Mouse (Mus musculus): ENCODE data around the gene Lamc2. TPM values are rescaled to one million over a fixed set of nuclear protein-coding genes. Genes with fewer than 3 reads are reported as not detected.

The Lamc2 gene
- polyA plus RNA-seq, 1 experiment from 2014 or later = 3.3 TPM

DNA sequence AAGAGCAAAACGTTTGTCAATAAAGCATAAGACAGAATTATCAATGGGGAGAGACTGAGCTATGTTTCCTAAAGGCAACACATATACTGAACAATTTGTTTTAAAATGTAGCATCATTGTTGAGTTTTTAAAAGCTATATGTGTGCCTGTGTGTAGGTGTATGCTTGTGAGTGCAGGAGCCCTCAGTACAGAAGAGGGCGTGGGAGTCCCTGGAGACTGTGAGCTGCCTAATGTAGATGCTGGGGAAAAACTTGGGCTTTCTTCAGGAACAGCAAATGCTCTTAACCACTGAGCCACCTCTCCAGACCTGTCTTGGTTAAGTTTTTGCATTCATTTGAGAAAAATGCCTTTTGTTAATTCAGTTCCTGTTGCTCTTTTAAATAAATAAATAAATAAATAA lies 24.0 kb upstream of the Lamc2 start:
- H3K36me3 ChIP-seq (ENCODE audit: control insufficient read depth, insufficient read depth) = no peaks in the 10 kb centered on the region
- no peak overlapping the region for H3K4me3 ChIP-seq (ENCODE audit: low read depth, low read length)
- no peak overlapping the region for H3K9ac ChIP-seq (ENCODE audit: low read depth, low read length)
- no peak for ATAC-seq
- no peaks in the 10 kb centered on the region for H3K4me1 ChIP-seq (replicated peaks; ENCODE audit: control insufficient read depth, insufficient read depth, low read length)
- TF ChIP-seq CTCF (IDR thresholded peaks at IDR 0.05; ENCODE audit: low read depth) = no peak
- H3K27me3 ChIP-seq (replicated peaks; ENCODE audit: control insufficient read depth, insufficient read depth, low read length) = no peaks in the 10 kb centered on the region
- no peaks in the 10 kb centered on the region for H3K9me3 ChIP-seq (ENCODE audit: control insufficient read depth)
- 89% methylated on average over 2 of the region's 2 CpGs for WGBS
- H3K27ac ChIP-seq (ENCODE audit: low read depth, low read length) = no peak overlapping the region
- no peak overlapping the region for H3K4me2 ChIP-seq (replicated peaks; ENCODE audit: low read depth)

DNA sequence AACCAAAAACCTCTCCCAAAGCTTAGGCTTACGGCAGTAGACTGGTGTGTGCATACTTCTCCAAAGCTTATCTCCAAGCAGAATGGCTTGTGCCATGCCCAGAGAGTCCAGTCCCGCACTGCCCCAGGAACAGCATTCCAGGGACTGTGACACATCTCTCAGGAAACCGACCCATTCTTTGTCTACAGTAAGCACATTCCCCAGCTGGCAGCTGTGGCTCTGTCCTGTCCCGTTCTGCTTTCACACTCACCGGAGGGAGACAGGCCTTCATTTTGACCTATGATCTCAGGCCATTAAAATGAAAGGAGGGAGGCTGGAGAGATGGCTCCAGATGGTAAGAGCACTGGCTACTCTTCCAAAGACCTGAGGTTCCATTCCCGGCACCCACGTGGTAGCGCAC lies 15.9 kb upstream of the Lamc2 start:
- 54% methylated on average over 8 of the region's 8 CpGs for whole genome bisulfite sequencing
- no peaks in the 10 kb centered on the region for H3K36me3 ChIP-seq (ENCODE audit: control insufficient read depth, insufficient read depth)
- no peaks in the 10 kb centered on the region for H3K27me3 ChIP-seq (replicated peaks; ENCODE audit: control insufficient read depth, insufficient read depth, low read length)
- no peak for TF ChIP-seq CTCF (IDR thresholded peaks at IDR 0.05; ENCODE audit: low read depth)
- no peaks in the 10 kb centered on the region for H3K9me3 ChIP-seq (ENCODE audit: control insufficient read depth)
- H3K9ac ChIP-seq (ENCODE audit: low read depth, low read length) = no peak overlapping the region
- H3K4me1 ChIP-seq (replicated peaks; ENCODE audit: control insufficient read depth, insufficient read depth, low read length) = no peaks in the 10 kb centered on the region
- no peak for ATAC-seq
- H3K4me2 ChIP-seq (replicated peaks; ENCODE audit: low read depth) = no peak overlapping the region
- no peak overlapping the region for H3K27ac ChIP-seq (ENCODE audit: low read depth, low read length)
- H3K4me3 ChIP-seq (ENCODE audit: low read depth, low read length) = no peak overlapping the region

DNA sequence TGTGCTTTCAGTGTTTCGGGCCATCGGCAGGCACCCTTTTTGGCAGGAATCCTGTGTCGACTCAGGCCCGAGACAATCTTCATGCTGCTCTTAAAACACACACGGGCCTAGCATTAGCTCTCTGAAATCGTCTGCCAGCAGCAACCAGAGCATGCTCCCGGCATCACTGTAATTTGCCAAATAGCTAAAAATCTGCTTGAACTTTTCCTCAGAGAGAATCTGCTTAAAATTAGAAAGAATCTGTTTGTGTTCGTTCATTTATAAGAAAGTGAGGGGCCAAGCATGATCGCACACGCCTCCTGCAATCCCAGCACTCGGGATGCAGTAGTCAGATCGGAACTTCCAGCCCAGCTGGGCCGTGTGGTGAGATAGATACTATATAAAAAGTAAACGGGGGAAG lies 15.2 kb upstream of the Lamc2 start:
- Histone ChIP-seq H3K36me3 (ENCODE audit: control insufficient read depth, insufficient read depth) (no peaks in the 10 kb centered on the region), H3K9me3 (ENCODE audit: control insufficient read depth) (no peaks in the 10 kb centered on the region), H3K4me3 (ENCODE audit: low read depth, low read length) (no peak overlapping the region), H3K27me3 (replicated peaks; ENCODE audit: control insufficient read depth, insufficient read depth, low read length) (no peaks in the 10 kb centered on the region), H3K4me2 (replicated peaks; ENCODE audit: low read depth) (no peak overlapping the region), H3K9ac (ENCODE audit: low read depth, low read length) (no peak overlapping the region), H3K27ac (ENCODE audit: low read depth, low read length) (no peak overlapping the region), H3K4me1 (replicated peaks; ENCODE audit: control insufficient read depth, insufficient read depth, low read length) (no peaks in the 10 kb centered on the region)
- 64% methylated on average over 14 of the region's 14 CpGs for WGBS
- no peak for TF ChIP-seq CTCF (IDR thresholded peaks at IDR 0.05; ENCODE audit: low read depth)
- no peak for ATAC-seq

DNA sequence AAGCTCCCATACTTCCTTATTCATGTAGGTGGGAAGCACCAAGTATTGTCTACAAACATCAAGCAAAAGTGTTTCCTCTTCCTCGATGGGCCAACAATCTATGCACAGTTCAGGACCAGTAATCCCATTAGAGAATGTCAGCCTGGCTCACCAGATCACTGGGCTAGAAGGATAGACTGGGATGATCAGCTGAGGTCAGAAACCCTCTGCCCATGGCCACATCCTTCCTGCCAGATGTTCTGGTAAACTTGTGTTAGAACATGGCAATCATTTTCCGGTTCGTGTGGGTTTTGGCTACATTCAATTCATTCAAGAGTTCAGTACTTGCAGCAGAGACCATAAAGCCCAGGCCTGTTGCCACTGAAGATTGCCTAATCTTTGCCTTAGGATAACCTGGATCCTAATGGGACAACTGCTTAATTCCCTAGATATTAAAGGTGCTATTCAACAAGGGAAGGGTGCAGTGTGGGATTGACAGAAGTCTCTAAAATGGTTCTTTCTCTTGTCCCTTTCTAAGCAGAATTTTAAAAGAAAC lies 11.1 kb upstream of the Lamc2 start:
- TF ChIP-seq CTCF (IDR thresholded peaks at IDR 0.05; ENCODE audit: low read depth) = no peak
- 73% methylated on average over 3 of the region's 3 CpGs for WGBS
- Histone ChIP-seq H3K27me3 (replicated peaks; ENCODE audit: control insufficient read depth, insufficient read depth, low read length) (no peaks in the 10 kb centered on the region), H3K36me3 (ENCODE audit: control insufficient read depth, insufficient read depth) (no peaks in the 10 kb centered on the region), H3K9me3 (ENCODE audit: control insufficient read depth) (no peaks in the 10 kb centered on the region), H3K4me1 (replicated peaks; ENCODE audit: control insufficient read depth, insufficient read depth, low read length) (0 out of 2 replicates have a peak, but pooled peaks cover 6% of the 10 kb centered on the region), H3K4me2 (replicated peaks; ENCODE audit: low read depth) (no peak overlapping the region), H3K4me3 (ENCODE audit: low read depth, low read length) (no peak overlapping the region), H3K27ac (ENCODE audit: low read depth, low read length) (no peak overlapping the region), H3K9ac (ENCODE audit: low read depth, low read length) (no peak overlapping the region)
- ATAC-seq = no peak

DNA sequence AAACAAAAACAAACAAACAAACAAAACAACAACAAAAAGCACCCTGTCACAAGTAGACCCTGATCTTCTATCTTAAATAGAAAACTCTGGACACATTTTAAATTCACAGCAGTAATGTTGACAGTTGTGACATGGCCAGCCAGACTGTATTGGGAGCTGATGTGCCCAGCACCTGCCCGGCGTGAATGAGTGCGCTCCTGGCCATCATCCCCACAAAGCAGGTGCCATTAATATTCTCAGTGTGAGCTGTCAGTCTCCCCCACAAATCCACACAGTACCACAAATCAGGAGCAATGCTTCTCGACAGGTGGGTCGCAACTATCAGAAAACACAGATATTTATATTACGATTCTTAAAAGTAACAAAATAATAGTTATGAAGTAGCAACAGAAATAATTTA lies 6.7 kb upstream of the Lamc2 start:
- TF ChIP-seq CTCF (IDR thresholded peaks at IDR 0.05; ENCODE audit: low read depth) = no peak
- Histone ChIP-seq H3K9ac (ENCODE audit: low read depth, low read length) (no peak overlapping the region), H3K27me3 (replicated peaks; ENCODE audit: control insufficient read depth, insufficient read depth, low read length) (no peaks in the 10 kb centered on the region), H3K4me3 (ENCODE audit: low read depth, low read length) (no peak overlapping the region), H3K36me3 (ENCODE audit: control insufficient read depth, insufficient read depth) (no peaks in the 10 kb centered on the region), H3K9me3 (ENCODE audit: control insufficient read depth) (no peaks in the 10 kb centered on the region), H3K4me1 (replicated peaks; ENCODE audit: control insufficient read depth, insufficient read depth, low read length) (0 out of 2 replicates have a peak, but pooled peaks cover 11% of the 10 kb centered on the region), H3K4me2 (replicated peaks; ENCODE audit: low read depth) (no peak overlapping the region), H3K27ac (ENCODE audit: low read depth, low read length) (no peak overlapping the region)
- no peak for ATAC-seq
- WGBS = 92% methylated on average over 6 of the region's 6 CpGs

DNA sequence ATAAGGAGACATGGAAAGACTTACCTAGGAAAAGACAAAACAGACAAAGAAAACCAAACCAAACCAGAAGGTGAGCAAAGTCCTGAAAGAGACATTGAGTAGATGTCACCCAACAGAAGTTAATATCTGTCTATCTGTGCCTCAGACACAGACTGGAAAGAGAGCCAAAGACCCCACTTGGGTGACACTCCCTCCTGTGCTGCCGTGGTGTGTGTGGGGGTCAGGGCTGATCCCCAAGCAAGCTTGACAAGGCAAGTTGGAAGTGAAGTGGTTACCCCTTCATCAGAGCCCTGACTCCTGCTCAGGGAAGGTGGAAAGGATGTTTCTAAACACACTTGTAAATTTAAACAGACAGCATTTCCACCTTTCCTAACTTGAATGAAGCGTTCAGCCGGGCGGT lies 6.1 kb upstream of the Lamc2 start:
- no peak overlapping the region for H3K27ac ChIP-seq (ENCODE audit: low read depth, low read length)
- no peaks in the 10 kb centered on the region for H3K9me3 ChIP-seq (ENCODE audit: control insufficient read depth)
- H3K27me3 ChIP-seq (replicated peaks; ENCODE audit: control insufficient read depth, insufficient read depth, low read length) = no peaks in the 10 kb centered on the region
- 0 out of 2 replicates have a peak, but pooled peaks cover 11% of the 10 kb centered on the region for H3K4me1 ChIP-seq (replicated peaks; ENCODE audit: control insufficient read depth, insufficient read depth, low read length)
- H3K4me2 ChIP-seq (replicated peaks; ENCODE audit: low read depth) = no peak overlapping the region
- 93% methylated on average over 4 of the region's 4 CpGs for whole genome bisulfite sequencing
- H3K9ac ChIP-seq (ENCODE audit: low read depth, low read length) = no peak overlapping the region
- no peak overlapping the region for H3K4me3 ChIP-seq (ENCODE audit: low read depth, low read length)
- no peaks in the 10 kb centered on the region for H3K36me3 ChIP-seq (ENCODE audit: control insufficient read depth, insufficient read depth)
- no peak for TF ChIP-seq CTCF (IDR thresholded peaks at IDR 0.05; ENCODE audit: low read depth)
- no peak for ATAC-seq

DNA sequence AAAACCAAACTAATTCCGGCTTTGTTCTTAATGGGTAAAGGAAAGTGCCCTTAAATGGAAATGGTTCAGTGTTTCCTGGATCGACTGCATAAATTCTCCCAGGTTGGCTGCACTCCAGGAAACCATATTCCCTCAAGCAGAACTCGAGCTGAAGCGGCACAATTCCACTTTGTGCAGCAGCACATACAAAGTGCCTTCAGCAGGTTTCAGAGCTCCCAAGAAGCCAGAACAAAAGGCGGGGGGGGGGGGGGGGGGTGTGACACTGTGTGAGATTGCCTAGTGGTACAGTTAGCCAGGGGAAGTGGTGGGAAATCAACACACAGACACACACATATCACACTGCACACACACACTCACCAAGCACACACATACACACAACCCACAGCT lies 5.7 kb upstream of the Lamc2 start:
- no peak for TF ChIP-seq CTCF (IDR thresholded peaks at IDR 0.05; ENCODE audit: low read depth)
- 0 out of 2 replicates have a peak, but pooled peaks cover 11% of the 10 kb centered on the region for H3K4me1 ChIP-seq (replicated peaks; ENCODE audit: control insufficient read depth, insufficient read depth, low read length)
- H3K27me3 ChIP-seq (replicated peaks; ENCODE audit: control insufficient read depth, insufficient read depth, low read length) = no peaks in the 10 kb centered on the region
- no peak overlapping the region for H3K9ac ChIP-seq (ENCODE audit: low read depth, low read length)
- no peaks in the 10 kb centered on the region for H3K9me3 ChIP-seq (ENCODE audit: control insufficient read depth)
- H3K4me2 ChIP-seq (replicated peaks; ENCODE audit: low read depth) = no peak overlapping the region
- ATAC-seq = no peak
- no peak overlapping the region for H3K4me3 ChIP-seq (ENCODE audit: low read depth, low read length)
- H3K36me3 ChIP-seq (ENCODE audit: control insufficient read depth, insufficient read depth) = no peaks in the 10 kb centered on the region
- no peak overlapping the region for H3K27ac ChIP-seq (ENCODE audit: low read depth, low read length)
- WGBS = 29% methylated on average over 5 of the region's 5 CpGs
